Mouse (Mus musculus) bone marrow macrophage, adult 2 months (primary cell): ENCODE data around the gene Fubp3. TPM values are rescaled to one million over a fixed set of nuclear protein-coding genes. Genes with fewer than 3 reads are reported as not detected.

ENCODE experiments used
- H3K27ac ChIP-seq: 2 replicates; pipeline ENCODE4 v1.5.1; 2012; ENCODE audit warnings: low read depth, low read length; ENCODE audit not compliant: insufficient read depth
- H3K4me1 ChIP-seq: 2 replicates; pipeline ENCODE4 v1.6.1; 2012; ENCODE audit warnings: low read length; ENCODE audit not compliant: control insufficient read depth, insufficient read depth
- H3K4me3 ChIP-seq: 2 replicates; pipeline ENCODE4 v1.5.1; 2012; ENCODE audit warnings: mild to moderate bottlenecking, low read length, moderate library complexity; ENCODE audit not compliant: insufficient read depth
- CTCF ChIP-seq: IDR thresholded peaks from 2 replicates; pipeline ENCODE4 v1.5.1; 2012; ENCODE audit warnings: low read depth, mild to moderate bottlenecking, low read length, moderate library complexity
- POLR2A ChIP-seq: IDR thresholded peaks from 2 replicates; pipeline ENCODE4 v1.6.1; 2012; ENCODE audit warnings: mild to moderate bottlenecking, low read depth, low read length, borderline replicate concordance
- polyA plus RNA-seq: library from polyadenylated mRNA; stranded (reverse); fragments of >200 nt; gene quantifications from 2 replicates; pipeline ENCODE4 v1.2.4, GENCODE M21; 2012; ENCODE audit not compliant: missing spikeins, insufficient read depth, insufficient read length

Gene Fubp3
- polyA plus RNA-seq, 1 experiment: 39.9 TPM

- TF ChIP-seq CTCF (no peak), POLR2A (no peak)
- H3K27ac ChIP-seq: no peak overlapping the region
These were observed 83.9 kb downstream of the Fubp3 start for GRCm38 (mm10) chr2:31656374-31656773.

GRCm38 (mm10) chr2:31662939-31663803, 90.7 kb downstream of the Fubp3 start:
- H3K27ac ChIP-seq: no peak overlapping the region
- TF ChIP-seq CTCF (no peak), POLR2A (no peak)
- H3K4me3 ChIP-seq: no peak overlapping the region
- peaks cover 7% of the 10 kb centered on the region; the same call in 1 of the 2 replicates for H3K4me1 ChIP-seq

More at GRCm38 (mm10) chr2:31656374-31656773, 83.9 kb downstream of the Fubp3 start:
- H3K4me1 ChIP-seq: no peaks in the 10 kb centered on the region
- no peak overlapping the region for H3K4me3 ChIP-seq

- peaks cover 7% of the 10 kb centered on the region; the same call in 1 of the 2 replicates for H3K4me1 ChIP-seq
- TF ChIP-seq CTCF (no peak), POLR2A (no peak)
- no peak overlapping the region for H3K27ac ChIP-seq
- no peak overlapping the region for H3K4me3 ChIP-seq
These were observed 91.3 kb downstream of the Fubp3 start for GRCm38 (mm10) chr2:31663804-31664180.

Other genes starting within 250 kb of the Fubp3 start
- 10.3 and 12.0 TPM in 2 replicates for gene Ass1, start 102.4 kb upstream of the Fubp3 start, polyA plus RNA-seq
- gene Prdm12, start 67.4 kb downstream of the Fubp3 start, polyA plus RNA-seq: not detected in 2 replicates
- 10.0 and 11.7 TPM in 2 replicates for gene Exosc2, start 98.1 kb downstream of the Fubp3 start, polyA plus RNA-seq
- 48.4 and 53.1 TPM in 2 replicates for gene Abl1, start 115.7 kb downstream of the Fubp3 start, polyA plus RNA-seq
- gene Qrfp, start 237.9 kb downstream of the Fubp3 start, polyA plus RNA-seq: not detected in 2 replicates